Mouse (Mus musculus) ES-E14 (cell line): ENCODE data around the gene Cdc42bpb. TPM values are rescaled to one million over a fixed set of nuclear protein-coding genes. Genes with fewer than 3 reads are reported as not detected.

Experiments
- DNase-seq: peaks from one replicate; pipeline ENCODE4 v3.0.0-alpha.2; 2013; ENCODE audit warnings: low read depth, low spot score
- H3K27ac ChIP-seq: 2 replicates; pipeline ENCODE4 v1.5.1; 2012; ENCODE audit warnings: low read depth, mild to moderate bottlenecking, low read length, moderate library complexity, mixed read lengths; ENCODE audit not compliant: poor library complexity, insufficient read depth, severe bottlenecking
- H3K36me3 ChIP-seq: 2 replicates; pipeline ENCODE4 v1.6.1; 2012; ENCODE audit warnings: mild to moderate bottlenecking, low read length, moderate library complexity, mixed read lengths; ENCODE audit not compliant: control insufficient read depth, poor library complexity, insufficient read depth, severe bottlenecking
- H3K4me1 ChIP-seq, 2 experiments: fragments of 150-350 bp in 1 of 2; sonication (generic) in 1 of 2; 2 replicates each; pipeline ENCODE4 v1.6.1; 2012; ENCODE audit warnings: low read length in 2 of 2, mild to moderate bottlenecking in 1 of 2, mixed read lengths in 1 of 2; ENCODE audit not compliant: control insufficient read depth in 2 of 2, insufficient read depth in 2 of 2, poor library complexity in 1 of 2
- H3K4me3 ChIP-seq, 2 experiments: fragments of 150-350 bp in 1 of 2; sonication (generic) in 1 of 2; 2 replicates each; pipeline ENCODE4 v1.5.1; 2012; ENCODE audit warnings: low read length in 2 of 2, low read depth in 1 of 2, mild to moderate bottlenecking in 1 of 2, mixed read lengths in 1 of 2; ENCODE audit not compliant: insufficient read depth in 1 of 2, poor library complexity in 1 of 2, severe bottlenecking in 1 of 2
- H3K9ac ChIP-seq: 2 replicates; pipeline ENCODE4 v1.6.1; 2012; ENCODE audit warnings: low read depth, mild to moderate bottlenecking, low read length, mixed read lengths; ENCODE audit not compliant: poor library complexity, insufficient read depth, severe bottlenecking
- H3K9me3 ChIP-seq: fragments of 150-350 bp; sonication (generic); 2 replicates; pipeline ENCODE4 v1.6.1; 2012; ENCODE audit warnings: low read depth, mild to moderate bottlenecking, low read length; ENCODE audit not compliant: control insufficient read depth, insufficient read depth
- CHD2 ChIP-seq: IDR thresholded peaks from 2 replicates; pipeline ENCODE4 v1.6.1; 2014; ENCODE audit warnings: mild to moderate bottlenecking, low read depth, low read length, inconsistent platforms
- HCFC1 ChIP-seq: IDR thresholded peaks from 2 replicates; pipeline ENCODE4 v1.6.1; 2012; ENCODE audit warnings: low read length, inconsistent platforms, borderline replicate concordance; ENCODE audit not compliant: insufficient read depth
- MAFK ChIP-seq: IDR thresholded peaks from 2 replicates; pipeline ENCODE4 v1.6.1; 2014; ENCODE audit warnings: mild to moderate bottlenecking, low read depth, low read length, inconsistent platforms; ENCODE audit not compliant: insufficient read depth
- ZC3H11A ChIP-seq: IDR thresholded peaks from 2 replicates; pipeline ENCODE4 v1.6.1; 2012; ENCODE audit warnings: low read depth, mild to moderate bottlenecking, inconsistent platforms, low read length, borderline replicate concordance
- ZNF384 ChIP-seq: IDR thresholded peaks from 2 replicates; pipeline ENCODE4 v1.6.1; 2012; ENCODE audit warnings: low read depth, low read length, inconsistent platforms
- in situ Hi-C, 2 experiments: fragments of 600-800 bp; cut with MboI; formaldehyde crosslinking; loops; one replicate each; pipeline ENCODE4 v1.15.1; 2025; ENCODE audit warnings: low sequenced_read_pairs in 2 of 2, inconsistent platforms in 1 of 2; ENCODE audit not compliant: unreplicated experiment in 2 of 2
- total RNA-seq: library from RNA; depleted of rRNA; stranded (reverse); fragments of 300-350 nt; gene quantifications from 2 replicates; pipeline ENCODE4 v1.2.3, GENCODE M21; 2012

Gene Cdc42bpb
- total RNA-seq, 1 experiment, result 63.7 TPM

GRCm38 (mm10) chr12:111274447-111275149 is 102.9 kb downstream of the Cdc42bpb start:
- peaks cover 0 to 13% of the 10 kb centered on the region in 2 experiments; a peak in 1 of 4 replicates for H3K4me1 ChIP-seq
- no peak for TF ChIP-seq ZNF384
- TF ChIP-seq CHD2, result no peak
- no peak for TF ChIP-seq MAFK
- no peak for TF ChIP-seq HCFC1
- no peak for TF ChIP-seq ZC3H11A
- H3K9ac ChIP-seq, result peak overlapping the region; percentile 2; the same call in 1 of the 2 replicates
- no peaks in the 10 kb centered on the region for H3K9me3 ChIP-seq
- in situ Hi-C loops, result no loop called here
- no peaks in the 10 kb centered on the region for H3K36me3 ChIP-seq
- DNase-seq, result no peak
- no peak overlapping the region for H3K27ac ChIP-seq
- peak overlapping the region; percentile 51 to 52 for H3K4me3 ChIP-seq

GRCm38 (mm10) chr12:111274006-111274405 is 103.5 kb downstream of the Cdc42bpb start:
- peaks cover 0 to 15% of the 10 kb centered on the region in 2 experiments; a peak in 1 of 4 replicates for H3K4me1 ChIP-seq
- H3K9me3 ChIP-seq, result no peaks in the 10 kb centered on the region
- TF ChIP-seq CHD2 (no peak), ZC3H11A (no peak), ZNF384 (no peak), HCFC1 (no peak), MAFK (no peak)
- peak overlapping the region; percentile 2; the same call in 1 of the 2 replicates for H3K9ac ChIP-seq
- H3K4me3 ChIP-seq, result peak overlapping the region; percentile 51 to 52; a peak in 3 of 4 replicates
- H3K36me3 ChIP-seq, result no peaks in the 10 kb centered on the region
- in situ Hi-C loops, result no loop called here
- no peak overlapping the region for H3K27ac ChIP-seq
- DNase-seq, result no peak

GRCm38 (mm10) chr12:111272420-111272819 is 105.1 kb downstream of the Cdc42bpb start:
- Histone ChIP-seq H3K4me1 (peaks cover 0 to 19% of the 10 kb centered on the region in 2 experiments; a peak in 1 of 4 replicates), H3K27ac (no peak overlapping the region), H3K9ac (no peak overlapping the region), H3K4me3 (no peak overlapping the region), H3K9me3 (no peaks in the 10 kb centered on the region), H3K36me3 (no peaks in the 10 kb centered on the region)
- in situ Hi-C loops, result no loop called here
- TF ChIP-seq ZC3H11A, result 0 out of 2 replicates have a peak, but pooled peaks have one; percentile 18
- TF ChIP-seq ZNF384, result no peak
- peak; percentile 93 for DNase-seq

GRCm38 (mm10) chr12:111271966-111272365 is 105.6 kb downstream of the Cdc42bpb start:
- Histone ChIP-seq H3K9ac (peak overlapping the region; percentile 29; the same call in 1 of the 2 replicates), H3K9me3 (no peaks in the 10 kb centered on the region), H3K4me3 (peak overlapping the region; percentile 46 to 55), H3K36me3 (no peaks in the 10 kb centered on the region), H3K4me1 (peaks cover 0 to 19% of the 10 kb centered on the region in 2 experiments; a peak in 1 of 4 replicates), H3K27ac (no peak overlapping the region)
- in situ Hi-C loops, result no loop called here
- no peak for TF ChIP-seq MAFK
- no peak for TF ChIP-seq HCFC1
- TF ChIP-seq ZNF384, result no peak
- no peak for DNase-seq

- no peak for DNase-seq
- H3K36me3 ChIP-seq, result no peaks in the 10 kb centered on the region
- no peaks in the 10 kb centered on the region for H3K9me3 ChIP-seq
- peaks cover 0 to 19% of the 10 kb centered on the region in 2 experiments; a peak in 1 of 4 replicates for H3K4me1 ChIP-seq
- TF ChIP-seq MAFK (no peak), HCFC1 (no peak), CHD2 (no peak), ZC3H11A (no peak), ZNF384 (no peak)
- in situ Hi-C loops, result no loop called here
- H3K27ac ChIP-seq, result no peak overlapping the region
- H3K4me3 ChIP-seq, result peak overlapping the region; percentile 46 to 55
- peak overlapping the region; percentile 29; the same call in 1 of the 2 replicates for H3K9ac ChIP-seq
These were observed 106.1 kb downstream of the Cdc42bpb start for GRCm38 (mm10) chr12:111271406-111271805.
